In genomic region chr15:89477091-89477491, GRCm38 (mm10) we compare ENCODE assay signal across 8 mouse cellular contexts. TPM values are rescaled to one million over a fixed set of nuclear protein-coding genes. Genes with fewer than 3 reads are reported as not detected.
DNase-seq lines count a peak whose midpoint lies in the region; ATAC-seq lines count a peak whose summit lies in the region.

TSS of gene Arsa (minus strand) at chr15:89477425.

- no peak for ATAC-seq in megakaryocyte, adult 5-6 weeks (ENCODE audit: poor library complexity, severe bottlenecking)
- ATAC-seq in forebrain, embryonic 11.5 days (replicated peaks; ENCODE audit: low FRiP score), result no peak
- no peak for ATAC-seq in hindbrain, embryonic 13.5 days (ENCODE audit: low FRiP score)
- ATAC-seq in midbrain, embryonic 11.5 days (ENCODE audit: low FRiP score), result no peak

- H3K36me3 ChIP-seq in megakaryocyte, embryonic 14.5 days (replicated peaks; ENCODE audit: low read length), result peaks cover 59% of the 10 kb centered on the region
- no peaks in the 10 kb centered on the region for H3K36me3 ChIP-seq in forebrain, embryonic 11.5 days (ENCODE audit: control insufficient read depth, insufficient read depth, low read length)
- no peaks in the 10 kb centered on the region for H3K36me3 ChIP-seq in hindbrain, embryonic 13.5 days
- H3K36me3 ChIP-seq in midbrain, embryonic 11.5 days (ENCODE audit: control insufficient read depth, insufficient read depth, low read length), result no peaks in the 10 kb centered on the region

- DNase-seq in forebrain, embryonic 11.5 days (ENCODE audit: low spot score), result no peak
- no peak for DNase-seq in left cerebral cortex, postnatal 14 days (ENCODE audit: low spot score in 2 of 2)
- DNase-seq in midbrain, embryonic 11.5 days (ENCODE audit: low spot score, missing footprints), result no peak
- DNase-seq in adipocyte (ENCODE audit: low spot score), result no peak
- DNase-seq in ovary, postnatal 10 days (ENCODE audit: low spot score), result no peak

- H3K27me3 ChIP-seq in megakaryocyte, embryonic 14.5 days (replicated peaks), result no peaks in the 10 kb centered on the region
- H3K27me3 ChIP-seq in forebrain, embryonic 11.5 days (ENCODE audit: control insufficient read depth, insufficient read depth, low read length), result no peaks in the 10 kb centered on the region
- H3K27me3 ChIP-seq in hindbrain, embryonic 13.5 days, result 0 out of 2 replicates have a peak, but pooled peaks cover 3% of the 10 kb centered on the region
- H3K27me3 ChIP-seq in midbrain, embryonic 11.5 days (ENCODE audit: control insufficient read depth, insufficient read depth, low read length), result no peaks in the 10 kb centered on the region

- H3K9ac ChIP-seq in forebrain, embryonic 11.5 days (ENCODE audit: low read length), result peak within 1 kb of the TSS; percentile 66
- peak within 1 kb of the TSS; percentile 78 for H3K9ac ChIP-seq in hindbrain, embryonic 13.5 days
- H3K9ac ChIP-seq in midbrain, embryonic 11.5 days (ENCODE audit: low read length), result peak within 1 kb of the TSS; percentile 70

- H3K27ac ChIP-seq in forebrain, embryonic 11.5 days (ENCODE audit: low read depth, low read length), result peak within 1 kb of the TSS; percentile 27; the same call in 1 of the 2 replicates
- H3K27ac ChIP-seq in hindbrain, embryonic 13.5 days, result peak within 1 kb of the TSS; percentile 86
- no peak within 1 kb of the TSS for H3K27ac ChIP-seq in midbrain, embryonic 11.5 days (ENCODE audit: low read depth, low read length)

- peak within 1 kb of the TSS; percentile 99 for H3K4me3 ChIP-seq in megakaryocyte, embryonic 14.5 days (replicated peaks)
- H3K4me3 ChIP-seq in forebrain, embryonic 11.5 days (ENCODE audit: low read depth, low read length), result peak within 1 kb of the TSS; percentile 57
- H3K4me3 ChIP-seq in hindbrain, embryonic 13.5 days, result peak within 1 kb of the TSS; percentile 61
- H3K4me3 ChIP-seq in midbrain, embryonic 11.5 days (ENCODE audit: low read depth, low read length), result peak within 1 kb of the TSS; percentile 46

- intact Hi-C loops in left cerebral cortex, postnatal 14 days (cut with DNase I), result no loop called here

- H3K9me3 ChIP-seq in megakaryocyte, embryonic 14.5 days, result peaks cover 2% of the 10 kb centered on the region; the same call in 1 of the 2 replicates
- H3K9me3 ChIP-seq in forebrain, embryonic 11.5 days (ENCODE audit: control insufficient read depth, low read length), result no peaks in the 10 kb centered on the region
- no peaks in the 10 kb centered on the region for H3K9me3 ChIP-seq in hindbrain, embryonic 13.5 days
- H3K9me3 ChIP-seq in midbrain, embryonic 11.5 days (ENCODE audit: control insufficient read depth, low read length), result no peaks in the 10 kb centered on the region

- H3K4me1 ChIP-seq in megakaryocyte, embryonic 14.5 days, result peaks cover 54% of the 10 kb centered on the region
- H3K4me1 ChIP-seq in forebrain, embryonic 11.5 days (replicated peaks; ENCODE audit: control insufficient read depth, insufficient read depth, low read length), result peaks cover 3% of the 10 kb centered on the region; the same call in 1 of the 2 replicates
- H3K4me1 ChIP-seq in hindbrain, embryonic 13.5 days (replicated peaks), result peaks cover 29% of the 10 kb centered on the region
- peaks cover 5% of the 10 kb centered on the region; the same call in 1 of the 2 replicates for H3K4me1 ChIP-seq in midbrain, embryonic 11.5 days (ENCODE audit: control insufficient read depth, insufficient read depth, low read length)

- peak within 1 kb of the TSS; percentile 81 for H3K4me2 ChIP-seq in forebrain, embryonic 11.5 days (ENCODE audit: low read depth, low read length, severe bottlenecking)
- peak within 1 kb of the TSS; percentile 91 for H3K4me2 ChIP-seq in hindbrain, embryonic 13.5 days
- peak within 1 kb of the TSS; percentile 85 for H3K4me2 ChIP-seq in midbrain, embryonic 11.5 days

- WGBS in forebrain, embryonic 11.5 days, result 36% methylated on average over 9 of the region's 9 CpGs
- WGBS in hindbrain, embryonic 13.5 days, result 30% methylated on average over 9 of the region's 9 CpGs
- 28% methylated on average over 9 of the region's 9 CpGs for WGBS in midbrain, embryonic 11.5 days

RNA-seq across cellular contexts. Expression of gene Arsa, which starts in this region (rescaled TPM):
- polyA plus RNA-seq in megakaryocyte, embryonic 14.5 days (2012; ENCODE audit: insufficient read depth, low replicate concordance), result 82.1 and 91.3 TPM in 2 replicates
- 9.2 and 10.1 TPM in 2 replicates for total RNA-seq in megakaryocyte, adult 5-6 weeks (2015)
- 11.1 and 14.1 TPM in 2 replicates for total RNA-seq in megakaryocyte, adult 5-6 weeks (2017)
- 9.9 and 10.6 TPM in 2 replicates for polyA plus RNA-seq in forebrain, embryonic 11.5 days (2014; fragmentation: Nextera tagmentation; extraction: Ambion mirVana)
- polyA plus RNA-seq in hindbrain, embryonic 13.5 days (2015; fragmentation: Nextera tagmentation; extraction: Ambion mirVana), result 19.7 and 21.2 TPM in 2 replicates
- total RNA-seq in left cerebral cortex, postnatal 14 days (2021), result 10 to 100 TPM; 27.7 to 31.2 TPM
- polyA plus RNA-seq in midbrain, embryonic 11.5 days (2014; fragmentation: Nextera tagmentation; extraction: Ambion mirVana), result 7.4 and 9.4 TPM in 2 replicates

Comparison
In these comparisons a context has a peak if more than half of its experiments do, and no peak if none do; other contexts are left out.
1. H3K4me3 ChIP-seq: peak in every context shown above with its lines; median percentile 99 in megakaryocyte, embryonic 14.5 days; 61 in hindbrain, embryonic 13.5 days; 57 in forebrain, embryonic 11.5 days; 46 in midbrain, embryonic 11.5 days.